In the genomic region with DNA sequence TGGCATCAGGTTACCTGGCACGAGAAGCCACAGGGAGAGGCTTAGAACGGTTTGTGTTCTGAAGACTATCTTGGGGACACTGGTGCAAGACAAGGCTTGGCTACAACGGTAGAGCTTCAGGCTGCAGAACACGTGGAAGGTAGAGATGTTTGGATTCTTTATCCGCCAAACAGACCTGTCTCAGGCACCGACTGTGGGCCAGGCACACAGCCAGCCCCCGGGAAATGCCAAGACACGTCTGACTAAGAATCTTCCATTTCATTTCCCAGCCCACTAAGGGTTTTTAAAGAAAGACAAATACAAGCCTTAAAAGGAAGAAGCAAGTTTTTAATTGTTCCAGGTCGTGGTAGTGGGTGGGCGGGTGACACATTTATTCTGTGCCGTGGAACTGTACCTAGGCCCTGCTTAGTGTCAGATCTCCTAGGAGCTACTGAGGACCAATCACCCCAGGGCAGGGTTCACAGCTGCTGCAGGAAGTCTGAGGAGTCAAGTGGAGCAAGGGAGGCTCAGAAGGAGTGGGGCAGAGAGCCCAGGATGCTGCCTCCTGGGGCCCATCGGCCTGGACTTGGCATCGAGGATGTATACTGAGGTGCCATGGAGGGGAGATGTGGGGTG, we compare ENCODE assay signal across 11 mouse cellular contexts. TPM values are rescaled to one million over a fixed set of nuclear protein-coding genes. Genes with fewer than 3 reads are reported as not detected.
DNase-seq lines count a peak whose midpoint lies in the region; ATAC-seq lines count a peak whose summit lies in the region.
"Had no signal": no experiment of that assay in that cellular context is flagged by ENCODE, and none has a peak within 500 bp of the region (broad histone marks: within the 10 kb centered on the region; RNA-seq: fewer than 3 reads in every experiment).

No protein-coding gene starts in this region.

- WGBS in hindbrain, embryonic 10.5 days, result 91% methylated on average over 13 of the region's 13 CpGs
- WGBS in hindbrain, embryonic 16.5 days, result 77% methylated on average over 13 of the region's 13 CpGs
- 56% methylated on average over 13 of the region's 13 CpGs for whole genome bisulfite sequencing in embryonic facial prominence, embryonic 15.5 days
- WGBS in hindbrain, embryonic 14.5 days, result 85% methylated on average over 13 of the region's 13 CpGs

- no peak for DNase-seq in hindbrain, embryonic 10.5 days (ENCODE audit: low spot score)
- peak; percentile 80 for DNase-seq in brain, adult 2 months (ENCODE audit: low read depth, low spot score)
- peak; percentile 76 for DNase-seq in right cerebral cortex, postnatal 25 days
- no peak for DNase-seq in embryo, embryonic 9.5 days (ENCODE audit: extremely low spot score)
- no peak for DNase-seq in hindbrain, embryonic 14.5 days (ENCODE audit: low spot score)
- DNase-seq in kidney, adult 9 months, result no peak
- DNase-seq: gastrocnemius, postnatal 36 days; liver, postnatal 0 days had no signal

- 0 out of 2 replicates have a peak overlapping the region, but pooled peaks have one; percentile 37 for H3K27ac ChIP-seq in hindbrain, embryonic 10.5 days
- H3K27ac ChIP-seq in hindbrain, embryonic 16.5 days (ENCODE audit: low read depth, low read length), result no peak overlapping the region
- peak overlapping the region; percentile 58 for H3K27ac ChIP-seq in embryonic facial prominence, embryonic 15.5 days (replicated peaks)
- H3K27ac ChIP-seq in hindbrain, embryonic 14.5 days, result no peak overlapping the region
- H3K27ac ChIP-seq: neural tube, embryonic 13.5 days had no signal

- H3K27me3 ChIP-seq in hindbrain, embryonic 10.5 days (ENCODE audit: insufficient read depth, poor library complexity, severe bottlenecking), result no peaks in the 10 kb centered on the region
- H3K27me3 ChIP-seq in hindbrain, embryonic 16.5 days (replicated peaks; ENCODE audit: control insufficient read depth, insufficient read depth, low read length), result no peaks in the 10 kb centered on the region
- H3K27me3 ChIP-seq in embryonic facial prominence, embryonic 15.5 days, result no peaks in the 10 kb centered on the region
- H3K27me3 ChIP-seq in hindbrain, embryonic 14.5 days (ENCODE audit: control insufficient read depth, insufficient read depth, low read length), result no peaks in the 10 kb centered on the region
- H3K27me3 ChIP-seq: neural tube, embryonic 13.5 days had no signal

- H3K9ac ChIP-seq in hindbrain, embryonic 16.5 days (ENCODE audit: low read depth, low read length), result no peak overlapping the region
- no peak overlapping the region for H3K9ac ChIP-seq in embryonic facial prominence, embryonic 15.5 days
- no peak overlapping the region for H3K9ac ChIP-seq in hindbrain, embryonic 14.5 days
- H3K9ac ChIP-seq: liver, postnatal 0 days had no signal

- H3K4me2 ChIP-seq in hindbrain, embryonic 16.5 days (ENCODE audit: low read length), result no peak overlapping the region
- H3K4me2 ChIP-seq in embryonic facial prominence, embryonic 15.5 days (replicated peaks), result no peak overlapping the region
- H3K4me2 ChIP-seq in hindbrain, embryonic 14.5 days (replicated peaks), result no peak overlapping the region
- H3K4me2 ChIP-seq: neural tube, embryonic 13.5 days had no signal

- peaks cover 77% of the 10 kb centered on the region for H3K4me1 ChIP-seq in hindbrain, embryonic 10.5 days (replicated peaks)
- H3K4me1 ChIP-seq in hindbrain, embryonic 16.5 days (ENCODE audit: control insufficient read depth, insufficient read depth, low read depth, low read length), result peaks cover 19% of the 10 kb centered on the region
- H3K4me1 ChIP-seq in embryonic facial prominence, embryonic 15.5 days, result peaks cover 53% of the 10 kb centered on the region
- no peaks in the 10 kb centered on the region for H3K4me1 ChIP-seq in hindbrain, embryonic 14.5 days (replicated peaks; ENCODE audit: control insufficient read depth, insufficient read depth, low read length)

- H3K9me3 ChIP-seq in hindbrain, embryonic 10.5 days, result no peaks in the 10 kb centered on the region
- H3K9me3 ChIP-seq in hindbrain, embryonic 16.5 days (ENCODE audit: control insufficient read depth, low read length), result no peaks in the 10 kb centered on the region
- no peaks in the 10 kb centered on the region for H3K9me3 ChIP-seq in embryonic facial prominence, embryonic 15.5 days (replicated peaks)
- H3K9me3 ChIP-seq in hindbrain, embryonic 14.5 days (ENCODE audit: control insufficient read depth, low read length), result no peaks in the 10 kb centered on the region
- H3K9me3 ChIP-seq: neural tube, embryonic 13.5 days had no signal

- ATAC-seq in hindbrain, embryonic 16.5 days, result no peak
- ATAC-seq in embryonic facial prominence, embryonic 15.5 days (ENCODE audit: insufficient number of reproducible peaks, low FRiP score, low TSS enrichment, low read depth), result no peak
- ATAC-seq in hindbrain, embryonic 14.5 days (ENCODE audit: low FRiP score), result no peak
- ATAC-seq: liver, postnatal 0 days had no signal

- no peak overlapping the region for H3K4me3 ChIP-seq in hindbrain, embryonic 10.5 days
- H3K4me3 ChIP-seq in hindbrain, embryonic 16.5 days (ENCODE audit: low read length), result no peak overlapping the region
- H3K4me3 ChIP-seq in embryonic facial prominence, embryonic 15.5 days (replicated peaks), result no peak overlapping the region
- no peak overlapping the region for H3K4me3 ChIP-seq in hindbrain, embryonic 14.5 days (replicated peaks; ENCODE audit: low read length)
- H3K4me3 ChIP-seq: neural tube, embryonic 13.5 days had no signal

- H3K36me3 ChIP-seq in hindbrain, embryonic 10.5 days, result peaks cover 68% of the 10 kb centered on the region
- peaks cover 4% of the 10 kb centered on the region for H3K36me3 ChIP-seq in hindbrain, embryonic 16.5 days (ENCODE audit: control insufficient read depth, insufficient read depth, low read length)
- H3K36me3 ChIP-seq in embryonic facial prominence, embryonic 15.5 days, result no peaks in the 10 kb centered on the region
- peaks cover 35% of the 10 kb centered on the region for H3K36me3 ChIP-seq in hindbrain, embryonic 14.5 days (replicated peaks; ENCODE audit: control insufficient read depth, insufficient read depth)

RNA-seq across cellular contexts. Expression of a gene that starts 12.6 kb away (rescaled TPM):
- polyA plus RNA-seq in hindbrain, embryonic 10.5 days (2016; fragmentation: Nextera tagmentation; extraction: Ambion mirVana), result 33.8 and 43.8 TPM in 2 replicates
- polyA plus RNA-seq in hindbrain, embryonic 16.5 days (2015; fragmentation: Nextera tagmentation; extraction: Ambion mirVana), result 36.9 and 43.8 TPM in 2 replicates
- polyA plus RNA-seq in embryonic facial prominence, embryonic 15.5 days (2015; fragmentation: Nextera tagmentation; extraction: Ambion mirVana), result 15.1 and 17.5 TPM in 2 replicates
- 37.7 and 46.2 TPM in 2 replicates for polyA plus RNA-seq in hindbrain, embryonic 14.5 days (2014; fragmentation: Nextera tagmentation; extraction: Ambion mirVana)

RNA-seq across cellular contexts. Expression of a gene that starts 40.8 kb away (rescaled TPM):
- polyA plus RNA-seq in hindbrain, embryonic 10.5 days (2016; fragmentation: Nextera tagmentation; extraction: Ambion mirVana), result 861 and 996 TPM in 2 replicates
- 261 and 355 TPM in 2 replicates for polyA plus RNA-seq in hindbrain, embryonic 16.5 days (2015; fragmentation: Nextera tagmentation; extraction: Ambion mirVana)
- 2,130 and 2,205 TPM in 2 replicates for polyA plus RNA-seq in embryonic facial prominence, embryonic 15.5 days (2015; fragmentation: Nextera tagmentation; extraction: Ambion mirVana)
- 122 and 128 TPM in 2 replicates for polyA plus RNA-seq in hindbrain, embryonic 14.5 days (2014; fragmentation: Nextera tagmentation; extraction: Ambion mirVana)

Comparison
In these comparisons a context has a peak if more than half of its experiments do, and no peak if none do; other contexts are left out.
1. H3K27ac ChIP-seq: peak in hindbrain, embryonic 10.5 days (single experiment) and embryonic facial prominence, embryonic 15.5 days (single experiment); none in hindbrain, embryonic 16.5 days (single experiment) and hindbrain, embryonic 14.5 days (single experiment).
2. DNase-seq: peak in brain, adult 2 months (single experiment) and right cerebral cortex, postnatal 25 days (single experiment); none in hindbrain, embryonic 10.5 days (single experiment), embryo, embryonic 9.5 days (single experiment), hindbrain, embryonic 14.5 days (single experiment) and kidney, adult 9 months (single experiment).